Mouse (Mus musculus) limb, embryonic 14.5 days (tissue): ENCODE results near the gene Gm4881. TPM values are rescaled to one million over a fixed set of nuclear protein-coding genes. Genes with fewer than 3 reads are reported as not detected.

Experiments used
- ATAC-seq: fragments of 200-750 bp; cut with Nextera tagmentation; 2 replicates; pipeline ENCODE4 v1.8.0; 2017; ENCODE audit warnings: low read depth, moderate number of reproducible peaks, moderate TSS enrichment; ENCODE audit not compliant: low FRiP score
- DNase-seq: peaks from one replicate; pipeline ENCODE4 v3.0.0-alpha.2; 2015; ENCODE audit warnings: low spot score
- H3K27ac ChIP-seq: fragments of 300-500 bp; sonication (generic); replicated peaks from 2 replicates; pipeline ENCODE4 v1.5.1; 2014; ENCODE audit warnings: low read depth, mild to moderate bottlenecking, low read length, moderate library complexity, mixed read lengths
- H3K27me3 ChIP-seq: fragments of 300-500 bp; sonication (generic); 2 replicates; pipeline ENCODE4 v1.6.1; 2014; ENCODE audit warnings: low read length, mixed read lengths; ENCODE audit not compliant: control insufficient read depth, insufficient read depth
- H3K36me3 ChIP-seq: fragments of 300-500 bp; sonication (generic); 2 replicates; pipeline ENCODE4 v1.6.1; 2014; ENCODE audit warnings: mild to moderate bottlenecking, low read length, moderate library complexity, mixed read lengths; ENCODE audit not compliant: control insufficient read depth, insufficient read depth
- H3K4me1 ChIP-seq: fragments of 300-500 bp; sonication (generic); 2 replicates; pipeline ENCODE4 v1.6.1; 2014; ENCODE audit warnings: antibody characterized with exemption, low read length, mixed read lengths; ENCODE audit not compliant: control insufficient read depth, insufficient read depth
- H3K4me2 ChIP-seq: fragments of 300-500 bp; sonication (generic); replicated peaks from 2 replicates; pipeline ENCODE4 v1.6.1; 2014; ENCODE audit warnings: low read depth, mild to moderate bottlenecking, low read length, moderate library complexity; ENCODE audit not compliant: severe bottlenecking
- H3K4me3 ChIP-seq: fragments of 300-500 bp; sonication (generic); replicated peaks from 2 replicates; pipeline ENCODE4 v1.5.1; 2014; ENCODE audit warnings: low read length
- H3K9ac ChIP-seq: fragments of 300-500 bp; sonication (generic); 2 replicates; pipeline ENCODE4 v1.6.1; 2014; ENCODE audit warnings: mild to moderate bottlenecking, low read depth, low read length, moderate library complexity; ENCODE audit not compliant: severe bottlenecking
- H3K9me3 ChIP-seq: fragments of 300-500 bp; sonication (generic); 2 replicates; pipeline ENCODE4 v1.6.1; 2016; ENCODE audit warnings: low read length; ENCODE audit not compliant: control insufficient read depth
- POLR2A ChIP-seq: fragments of 200-500 bp; IDR thresholded peaks from 2 replicates; pipeline ENCODE4 v1.8.0; 2012; ENCODE audit warnings: inconsistent platforms, mild to moderate bottlenecking, moderate library complexity, borderline replicate concordance; ENCODE audit not compliant: insufficient read depth, insufficient read length; ENCODE audit errors: extremely low read depth
- WGBS: fragments of 180-500 bp; shearing (Covaris S2); extraction: QIAGEN DNeasy Blood & Tissue Kit; methylation state at CpG from one replicate; pipeline ENCODE4 v1.1.7; 2014; 5-methylcytosine and 5-hydroxymethylcytosine counted together
- microRNA-seq: library from miRNA; unstranded; fragments of <30 nt; microRNA quantifications from one replicate; pipeline ENCODE4, GENCODE M21; 2016
- polyA plus RNA-seq, 2 experiments: library from polyadenylated mRNA; depleted of rRNA in 1 of 2; stranded (reverse) in 1 of 2; unstranded in 1 of 2; fragments of >200 nt; fragmentation: Nextera tagmentation in 1 of 2; extraction: Ambion mirVana in 1 of 2; gene quantifications; 2 replicates each; pipeline versions ENCODE4 v1.2.1 to v1.2.3; 2012 to 2014

Gene Gm4881
- polyA plus RNA-seq, 2 experiments: 0.06 TPM; not detected in 1

DNA sequence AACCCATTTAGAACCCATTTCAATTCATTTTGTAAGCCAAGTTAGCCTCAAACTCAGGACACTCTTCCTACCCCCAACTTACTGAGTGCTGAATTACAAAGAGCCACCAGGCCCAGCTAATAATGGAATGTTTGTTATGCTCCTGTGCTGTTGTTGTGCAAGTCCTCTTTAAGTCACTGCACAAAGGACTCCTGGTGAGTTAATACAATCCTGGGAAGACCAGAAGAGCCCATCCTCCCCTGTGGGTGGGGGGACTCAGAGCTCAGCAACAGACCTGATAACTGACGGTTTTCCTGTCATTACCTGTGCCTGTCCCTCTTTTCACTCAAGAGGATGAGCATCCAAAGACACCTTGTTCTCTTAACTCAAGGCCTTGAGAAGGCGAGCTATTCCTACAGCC, 64.7 kb downstream of the Gm4881 start:
- 44% methylated on average over 2 of the region's 2 CpGs for WGBS
- ATAC-seq (no peak), DNase-seq (no peak)
- Histone ChIP-seq H3K4me3 (no peak overlapping the region), H3K27ac (no peak overlapping the region), H3K9me3 (no peaks in the 10 kb centered on the region), H3K27me3 (no peaks in the 10 kb centered on the region), H3K9ac (no peak overlapping the region), H3K4me1 (no peaks in the 10 kb centered on the region), H3K4me2 (no peak overlapping the region), H3K36me3 (no peaks in the 10 kb centered on the region)
- TF ChIP-seq POLR2A: no peak

DNA sequence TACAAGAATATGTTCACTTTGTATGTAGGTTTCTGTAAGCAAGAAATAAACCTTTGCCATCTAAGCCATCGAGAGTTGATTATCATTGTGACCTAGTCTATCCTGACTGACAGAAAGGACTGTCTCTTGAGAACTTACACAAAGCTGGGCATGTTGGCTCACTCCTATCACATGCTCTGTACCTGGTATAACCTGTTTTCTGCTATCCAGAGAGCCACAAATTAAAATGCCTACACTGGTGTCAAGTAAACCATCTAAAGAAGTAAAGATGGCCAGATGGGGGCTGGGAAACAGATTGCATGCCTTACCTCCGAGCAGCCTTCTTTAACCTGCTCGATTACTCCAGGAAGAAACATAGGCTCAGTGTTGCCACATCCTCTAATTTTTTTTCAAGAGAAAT, 66.7 kb downstream of the Gm4881 start:
- Histone ChIP-seq H3K27ac (no peak overlapping the region), H3K9me3 (no peaks in the 10 kb centered on the region), H3K27me3 (no peaks in the 10 kb centered on the region), H3K4me3 (no peak overlapping the region), H3K4me1 (no peaks in the 10 kb centered on the region), H3K4me2 (no peak overlapping the region), H3K36me3 (no peaks in the 10 kb centered on the region), H3K9ac (no peak overlapping the region)
- no peak for TF ChIP-seq POLR2A
- 44% methylated on average over 3 of the region's 3 CpGs for WGBS
- ATAC-seq (no peak), DNase-seq (no peak)

Small RNA genes lying within 50 kb of the gene (microRNA-seq; reads per million reads assigned to microRNA genes)
- gene Mir7046 (not detected), gene Mir7047 (not detected)

Other genes with a start within 250 kb of the Gm4881 start
- not detected in 2 replicates for gene BC049730, start 235.3 kb downstream of the Gm4881 start, polyA plus RNA-seq (2012; rRNA removed)
- not detected in 2 replicates for gene BC049730, start 235.3 kb downstream of the Gm4881 start, polyA plus RNA-seq (2014; fragmentation: Nextera tagmentation; extraction: Ambion mirVana)
- gene Gm4763, start 217.6 kb downstream of the Gm4881 start, polyA plus RNA-seq (2012; rRNA removed): not detected in 2 replicates
- gene Gm4763, start 217.6 kb downstream of the Gm4881 start, polyA plus RNA-seq (2014; fragmentation: Nextera tagmentation; extraction: Ambion mirVana): not detected in 2 replicates
- gene Cd177, start 184.2 kb downstream of the Gm4881 start, polyA plus RNA-seq (2012; rRNA removed): 0.05 and 0.27 TPM in 2 replicates
- 0.22 and 0.30 TPM in 2 replicates for gene Cd177, start 184.2 kb downstream of the Gm4881 start, polyA plus RNA-seq (2014; fragmentation: Nextera tagmentation; extraction: Ambion mirVana)
- gene Ceacam10, start 167.3 kb downstream of the Gm4881 start, polyA plus RNA-seq (2012; rRNA removed): 0.22 TPM in 1 of 2 replicates, not detected in the other
- not detected in 2 replicates for gene Ceacam10, start 167.3 kb downstream of the Gm4881 start, polyA plus RNA-seq (2014; fragmentation: Nextera tagmentation; extraction: Ambion mirVana)
- 14.4 and 17.1 TPM in 2 replicates for gene Gm9844, start 82.3 kb downstream of the Gm4881 start, polyA plus RNA-seq (2012; rRNA removed)
- 14.2 and 17.1 TPM in 2 replicates for gene Gm9844, start 82.3 kb downstream of the Gm4881 start, polyA plus RNA-seq (2014; fragmentation: Nextera tagmentation; extraction: Ambion mirVana)
- not detected in 2 replicates for gene Lypd4, start 74.6 kb downstream of the Gm4881 start, polyA plus RNA-seq (2012; rRNA removed)
- gene Lypd4, start 74.6 kb downstream of the Gm4881 start, polyA plus RNA-seq (2014; fragmentation: Nextera tagmentation; extraction: Ambion mirVana): not detected in 2 replicates
- gene Dmrtc2, start 74.4 kb downstream of the Gm4881 start, polyA plus RNA-seq (2012; rRNA removed): 0.04 TPM in 1 of 2 replicates, not detected in the other
- 0.19 TPM in 1 of 2 replicates, not detected in the other for gene Dmrtc2, start 74.4 kb downstream of the Gm4881 start, polyA plus RNA-seq (2014; fragmentation: Nextera tagmentation; extraction: Ambion mirVana)
- gene Rps19, start 60.1 kb downstream of the Gm4881 start, polyA plus RNA-seq (2012; rRNA removed): 1,054 and 1,323 TPM in 2 replicates
- 3,510 and 3,666 TPM in 2 replicates for gene Rps19, start 60.1 kb downstream of the Gm4881 start, polyA plus RNA-seq (2014; fragmentation: Nextera tagmentation; extraction: Ambion mirVana)
- gene Cd79a, start 47.1 kb downstream of the Gm4881 start, polyA plus RNA-seq (2012; rRNA removed): 0.84 and 1.4 TPM in 2 replicates
- gene Cd79a, start 47.1 kb downstream of the Gm4881 start, polyA plus RNA-seq (2014; fragmentation: Nextera tagmentation; extraction: Ambion mirVana): 0.26 and 0.37 TPM in 2 replicates
- 256 and 337 TPM in 2 replicates for gene Arhgef1, start 41.6 kb downstream of the Gm4881 start, polyA plus RNA-seq (2012; rRNA removed)
- 109 and 116 TPM in 2 replicates for gene Arhgef1, start 41.6 kb downstream of the Gm4881 start, polyA plus RNA-seq (2014; fragmentation: Nextera tagmentation; extraction: Ambion mirVana)
- gene Rabac1, start 28.3 kb upstream of the Gm4881 start, polyA plus RNA-seq (2012; rRNA removed): 185 and 268 TPM in 2 replicates
- 212 and 230 TPM in 2 replicates for gene Rabac1, start 28.3 kb upstream of the Gm4881 start, polyA plus RNA-seq (2014; fragmentation: Nextera tagmentation; extraction: Ambion mirVana)
- gene Atp1a3, start 61.5 kb upstream of the Gm4881 start, polyA plus RNA-seq (2012; rRNA removed): 0.84 and 1.1 TPM in 2 replicates
- 0.54 and 0.69 TPM in 2 replicates for gene Atp1a3, start 61.5 kb upstream of the Gm4881 start, polyA plus RNA-seq (2014; fragmentation: Nextera tagmentation; extraction: Ambion mirVana)
- 84.9 and 128 TPM in 2 replicates for gene Grik5, start 127.9 kb upstream of the Gm4881 start, polyA plus RNA-seq (2012; rRNA removed)
- 11.8 and 13.8 TPM in 2 replicates for gene Grik5, start 127.9 kb upstream of the Gm4881 start, polyA plus RNA-seq (2014; fragmentation: Nextera tagmentation; extraction: Ambion mirVana)
- gene Zfp574, start 128.1 kb upstream of the Gm4881 start, polyA plus RNA-seq (2012; rRNA removed): 33.3 and 45.7 TPM in 2 replicates
- 28.0 and 30.8 TPM in 2 replicates for gene Zfp574, start 128.1 kb upstream of the Gm4881 start, polyA plus RNA-seq (2014; fragmentation: Nextera tagmentation; extraction: Ambion mirVana)
- gene Pou2f2, start 235.2 kb upstream of the Gm4881 start, polyA plus RNA-seq (2012; rRNA removed): 1.3 and 2.6 TPM in 2 replicates
- 0.55 and 1.9 TPM in 2 replicates for gene Pou2f2, start 235.2 kb upstream of the Gm4881 start, polyA plus RNA-seq (2014; fragmentation: Nextera tagmentation; extraction: Ambion mirVana)